Mouse (Mus musculus) CH12.LX (cell line): Measurements from ENCODE around the gene Pigu. TPM values are rescaled to one million over a fixed set of nuclear protein-coding genes. Genes with fewer than 3 reads are reported as not detected.

Source experiments
- DNase-seq: peaks from one replicate; pipeline ENCODE4 v3.0.0-alpha.2; 2013; ENCODE audit errors: extremely low read depth
- H3K27ac ChIP-seq: 2 replicates; pipeline ENCODE4 v1.5.1; 2012; ENCODE audit warnings: low read depth, mild to moderate bottlenecking, control low read depth, moderate library complexity; ENCODE audit not compliant: insufficient read depth
- H3K27me3 ChIP-seq: replicated peaks from 2 replicates; pipeline ENCODE3; 2012; ENCODE audit warnings: inconsistent platforms
- H3K36me3 ChIP-seq, 2 experiments: replicated peaks in 1 of 2; 2 replicates each; pipeline versions ENCODE3 to v1.6.1; 2012; ENCODE audit warnings: inconsistent platforms in 1 of 2, low read length in 1 of 2, mild to moderate bottlenecking in 1 of 2, mixed read lengths in 1 of 2, moderate library complexity in 1 of 2; ENCODE audit not compliant: control insufficient read depth in 1 of 2, insufficient read depth in 1 of 2
- H3K4me1 ChIP-seq, 2 experiments: 2 replicates each; pipeline ENCODE4 v1.6.1; 2012; ENCODE audit warnings: inconsistent platforms in 1 of 2, moderate library complexity in 1 of 2; ENCODE audit not compliant: insufficient read depth in 2 of 2, control insufficient read depth in 1 of 2
- H3K4me2 ChIP-seq: 2 replicates; pipeline ENCODE4 v1.6.1; 2012; ENCODE audit warnings: low read depth, mild to moderate bottlenecking, control low read depth; ENCODE audit not compliant: poor library complexity, insufficient read depth, severe bottlenecking
- H3K4me3 ChIP-seq, 3 experiments: fragments of 150-350 bp in 1 of 3; sonication (generic) in 1 of 3; replicated peaks in 1 of 3; 2 replicates each; pipeline versions ENCODE3 to v1.5.1; 2011 to 2012; ENCODE audit warnings: low read depth in 2 of 3, low read length in 2 of 3, mild to moderate bottlenecking in 2 of 3, moderate library complexity in 2 of 3, control low read depth in 1 of 3, improper control_type of control experiment in 1 of 3, inconsistent platforms in 1 of 3, mixed read lengths in 1 of 3; ENCODE audit not compliant: poor library complexity in 1 of 3
- H3K79me2 ChIP-seq: replicated peaks from 2 replicates; pipeline ENCODE4 v1.6.1; 2012; ENCODE audit warnings: mild to moderate bottlenecking, moderate library complexity; ENCODE audit not compliant: control insufficient read depth, poor library complexity, insufficient read depth, severe bottlenecking; ENCODE audit errors: extremely low read depth
- H3K9ac ChIP-seq: 2 replicates; pipeline ENCODE4 v1.6.1; 2012; ENCODE audit warnings: low read depth, mild to moderate bottlenecking, control low read depth, moderate library complexity; ENCODE audit not compliant: insufficient read depth
- H3K9me3 ChIP-seq: replicated peaks from 2 replicates; pipeline ENCODE3; 2012; ENCODE audit warnings: low read length, inconsistent platforms, mixed read lengths
- CHD1 ChIP-seq: IDR thresholded peaks from 2 replicates; pipeline ENCODE4 v1.6.1; 2012; ENCODE audit warnings: low read depth, low read length, improper control_type of control experiment, inconsistent platforms
- CHD2 ChIP-seq: IDR thresholded peaks from 2 replicates; pipeline ENCODE4 v1.6.1; 2011; ENCODE audit warnings: low read length, improper control_type of control experiment
- CTCF ChIP-seq, 2 experiments: IDR thresholded peaks in 1 of 2; conservative IDR thresholded peaks in 1 of 2; 2 replicates each; pipeline ENCODE4 v1.5.1; 2011 to 2012; ENCODE audit warnings: low read depth in 2 of 2, low read length in 2 of 2, improper control_type of control experiment in 1 of 2, inconsistent platforms in 1 of 2, mild to moderate bottlenecking in 1 of 2, moderate library complexity in 1 of 2
- E2F4 ChIP-seq: IDR thresholded peaks from 2 replicates; pipeline ENCODE4 v1.6.1; 2011; ENCODE audit warnings: low read depth, low read length, improper control_type of control experiment; ENCODE audit not compliant: insufficient replicate concordance
- EP300 ChIP-seq: IDR thresholded peaks from 2 replicates; pipeline ENCODE4 v1.6.1; 2011; ENCODE audit warnings: low read length, improper control_type of control experiment
- ETS1 ChIP-seq: conservative IDR thresholded peaks from 2 replicates; pipeline ENCODE4 v1.6.1; 2012; ENCODE audit warnings: low read depth, mild to moderate bottlenecking, inconsistent platforms, low read length, improper control_type of control experiment, moderate library complexity
- HCFC1 ChIP-seq: IDR thresholded peaks from 2 replicates; pipeline ENCODE4 v1.6.1; 2012; ENCODE audit warnings: low read depth, mild to moderate bottlenecking, inconsistent platforms, low read length, improper control_type of control experiment
- IRF4 ChIP-seq: IDR thresholded peaks from 2 replicates; pipeline ENCODE4 v1.6.1; 2014; ENCODE audit warnings: low read depth, mild to moderate bottlenecking, inconsistent platforms, low read length, improper control_type of control experiment
- JUND ChIP-seq: conservative IDR thresholded peaks from 2 replicates; pipeline ENCODE4 v1.6.1; 2011; ENCODE audit warnings: low read depth, low read length, improper control_type of control experiment
- MAFK ChIP-seq: IDR thresholded peaks from 2 replicates; pipeline ENCODE4 v1.6.1; 2011; ENCODE audit warnings: low read length, improper control_type of control experiment; ENCODE audit not compliant: insufficient replicate concordance
- MAZ ChIP-seq: IDR thresholded peaks from 2 replicates; pipeline ENCODE4 v1.6.1; 2012; ENCODE audit warnings: low read depth, mild to moderate bottlenecking, inconsistent platforms, low read length, improper control_type of control experiment, moderate library complexity
- MXI1 ChIP-seq: IDR thresholded peaks from 2 replicates; pipeline ENCODE4 v1.6.1; 2011; ENCODE audit warnings: mild to moderate bottlenecking, low read depth, low read length, improper control_type of control experiment
- MYC ChIP-seq: IDR thresholded peaks from 2 replicates; pipeline ENCODE4 v1.6.1; 2011; ENCODE audit warnings: low read depth, mild to moderate bottlenecking, improper control_type of control experiment, low read length
- NRF1 ChIP-seq: IDR thresholded peaks from 2 replicates; pipeline ENCODE4 v1.6.1; 2014; ENCODE audit warnings: low read depth, mild to moderate bottlenecking, inconsistent platforms, low read length, improper control_type of control experiment, moderate library complexity
- PAX5 ChIP-seq: IDR thresholded peaks from 2 replicates; pipeline ENCODE4 v1.6.1; 2012; ENCODE audit warnings: low read length, inconsistent platforms, mixed read lengths
- POLR2A ChIP-seq: IDR thresholded peaks from 2 replicates; pipeline ENCODE4 v1.6.1; 2011; ENCODE audit warnings: low read depth, mild to moderate bottlenecking, improper control_type of control experiment, low read length
- POLR2AphosphoS2 ChIP-seq: IDR thresholded peaks from 2 replicates; pipeline ENCODE4 v1.6.1; 2011; ENCODE audit warnings: low read depth, low read length, improper control_type of control experiment
- RAD21 ChIP-seq: IDR thresholded peaks from 2 replicates; pipeline ENCODE4 v1.6.1; 2011; ENCODE audit warnings: low read depth, mild to moderate bottlenecking, low read length, improper control_type of control experiment, moderate library complexity
- SMC3 ChIP-seq: IDR thresholded peaks from 2 replicates; pipeline ENCODE4 v1.6.1; 2011; ENCODE audit warnings: low read depth, low read length, improper control_type of control experiment
- UBTF ChIP-seq: IDR thresholded peaks from 2 replicates; pipeline ENCODE4 v1.6.1; 2012; ENCODE audit warnings: low read depth, mild to moderate bottlenecking, inconsistent platforms, low read length, improper control_type of control experiment, moderate library complexity
- USF2 ChIP-seq: conservative IDR thresholded peaks from 2 replicates; pipeline ENCODE4 v1.6.1; 2011; ENCODE audit warnings: low read depth, low read length, improper control_type of control experiment
- ZC3H11A ChIP-seq: IDR thresholded peaks from 2 replicates; pipeline ENCODE4 v1.6.1; 2012; ENCODE audit warnings: low read depth, mild to moderate bottlenecking, inconsistent platforms, low read length, improper control_type of control experiment
- ZKSCAN1 ChIP-seq: IDR thresholded peaks from 2 replicates; pipeline ENCODE4 v1.6.1; 2012; ENCODE audit warnings: low read depth, inconsistent platforms, low read length, improper control_type of control experiment, borderline replicate concordance
- ZNF384 ChIP-seq: IDR thresholded peaks from 2 replicates; pipeline ENCODE4 v1.6.1; 2012; ENCODE audit warnings: low read depth, low read length, improper control_type of control experiment, inconsistent platforms
- dilution Hi-C: fragments of 300-500 bp; cut with MboI; formaldehyde crosslinking; loops from 2 replicates; pipeline ENCODE4 v1.14.3; 2020; ENCODE audit warnings: low sequenced_read_pairs; ENCODE audit not compliant: extremely low pct_unique_long_range_greater_than_20kb, extremely low pct_ligation_motif_present
- in situ Hi-C: fragments of 300-500 bp; cut with MboI; formaldehyde crosslinking; loops from 3 replicates; pipeline ENCODE4 v1.14.3; 2019; ENCODE audit warnings: low sequenced_read_pairs, low pct_ligation_motif_present, low pct_unique_long_range_greater_than_20kb, mixed read lengths
- polyA plus RNA-seq: library from polyadenylated mRNA; unstranded; fragments of >175 nt; gene quantifications from 2 replicates; pipeline ENCODE4 v1.2.1, GENCODE M21; 2012; ENCODE audit warnings: low read depth; ENCODE audit not compliant: insufficient read length
- total RNA-seq, 2 experiments: library from RNA; depleted of rRNA; stranded (reverse); fragments of 300-350 nt in 1 of 2; fragments of >200 nt in 1 of 2; gene quantifications; 2 replicates each; pipeline ENCODE4 v1.2.3; 2012 to 2014

Gene Pigu
- total and polyA plus RNA-seq, 3 experiments, result 29.0 to 57.3 (median 39.1) TPM

GRCm38 (mm10) chr2:155283793-155284192 is 73.4 kb downstream of the Pigu start:
- TF ChIP-seq MYC (no peak), MXI1 (no peak), ZC3H11A (no peak), UBTF (no peak), ZKSCAN1 (no peak), JUND (no peak), E2F4 (no peak), MAFK (no peak), POLR2AphosphoS2 (no peak), ETS1 (no peak), NRF1 (no peak), RAD21 (no peak), SMC3 (no peak), CHD2 (no peak), PAX5 (no peak), EP300 (no peak)
- dilution Hi-C loops (no loop called here), in situ Hi-C loops (no loop called here)
- Histone ChIP-seq H3K9ac (no peak overlapping the region), H3K27me3 (no peaks in the 10 kb centered on the region), H3K4me2 (no peak overlapping the region), H3K4me1 (peaks cover 0 to 21% of the 10 kb centered on the region in 2 experiments; a peak in 2 of 4 replicates), H3K27ac (no peak overlapping the region), H3K79me2 (no peaks in the 10 kb centered on the region), H3K9me3 (no peaks in the 10 kb centered on the region), H3K36me3 (peaks cover 19 to 73% of the 10 kb centered on the region in 2 experiments), H3K4me3 (no peak overlapping the region)
- no peak for DNase-seq

GRCm38 (mm10) chr2:155280116-155280515 is 77.1 kb downstream of the Pigu start:
- H3K4me2 ChIP-seq, result no peak overlapping the region
- no peak overlapping the region for H3K4me3 ChIP-seq
- TF ChIP-seq MAFK (no peak), RAD21 (no peak), IRF4 (no peak), USF2 (no peak), ZNF384 (no peak), POLR2A (no peak), MYC (no peak), MAZ (no peak), CTCF (conservative IDR thresholded peaks at IDR 0.05 in 1 of 2, IDR thresholded peaks at IDR 0.05 in 1 of 2; ENCODE audit: low read depth in 2 of 2, low read length in 2 of 2) (no peak), HCFC1 (no peak), POLR2AphosphoS2 (no peak), CHD1 (no peak)
- in situ Hi-C loops (no loop called here), dilution Hi-C loops (no loop called here)
- no peak for DNase-seq
- H3K9me3 ChIP-seq, result peaks cover 9% of the 10 kb centered on the region
- peaks cover 2 to 7% of the 10 kb centered on the region in 2 experiments; a peak in 2 of 4 replicates for H3K4me1 ChIP-seq
- H3K79me2 ChIP-seq, result no peaks in the 10 kb centered on the region
- H3K9ac ChIP-seq, result no peak overlapping the region
- no peak overlapping the region for H3K27ac ChIP-seq
- H3K36me3 ChIP-seq, result peaks cover 23 to 80% of the 10 kb centered on the region in 2 experiments
- no peaks in the 10 kb centered on the region for H3K27me3 ChIP-seq
